ENCODE assay signal across 43 mouse cellular contexts in genomic region chr7:42832221-42832620, GRCm38 (mm10). TPM values are rescaled to one million over a fixed set of nuclear protein-coding genes. Genes with fewer than 3 reads are reported as not detected.
"Had no signal": no experiment of that assay in that cellular context is flagged by ENCODE, and none has a peak within 500 bp of the region (broad histone marks: within the 10 kb centered on the region; RNA-seq: fewer than 3 reads in every experiment).

No protein-coding gene starts in this region.

- H3K9me3 ChIP-seq: heart, embryonic 15.5 days; intestine, embryonic 15.5 days had no signal

- ATAC-seq: hindbrain, embryonic 16.5 days; hindbrain, postnatal 0 days; inflammation-experienced regulatory T-cells, adult 6 months; intestine, embryonic 15.5 days; intestine, embryonic 16.5 days; intestine, postnatal 0 days had no signal

- H3K4me3 ChIP-seq: heart, embryonic 10.5 days; heart, embryonic 12.5 days; heart, embryonic 13.5 days; heart, embryonic 15.5 days; hindbrain, embryonic 10.5 days; hindbrain, embryonic 12.5 days; hindbrain, embryonic 13.5 days; hindbrain, embryonic 15.5 days; intestine, embryonic 15.5 days; kidney, embryonic 15.5 days; layer of hippocampus, adult 2 months had no signal

- DNase-seq: heart, postnatal 10 days; heart, postnatal 14 days; heart, postnatal 36 days; heart, postnatal 4 days; kidney, adult 11 months; kidney, adult 18-20 months; kidney, adult 2 months; kidney, adult 8-10 months; kidney, adult 9 months; kidney, postnatal 10 days; kidney, postnatal 14 days; kidney, postnatal 25 days; kidney, postnatal 36 days; kidney, postnatal 4 days; layer of hippocampus, adult 9-11 months; layer of hippocampus, postnatal 36 days had no signal

- H3K4me2 ChIP-seq: heart, embryonic 11.5 days; heart, embryonic 12.5 days; heart, embryonic 13.5 days; heart, embryonic 15.5 days; hindbrain, embryonic 12.5 days; hindbrain, embryonic 13.5 days; hindbrain, embryonic 14.5 days; hindbrain, embryonic 15.5 days; intestine, embryonic 15.5 days; kidney, embryonic 15.5 days had no signal

- H3K27me3 ChIP-seq: heart, embryonic 12.5 days; heart, embryonic 13.5 days; heart, embryonic 15.5 days; hindbrain, embryonic 12.5 days; hindbrain, embryonic 13.5 days; hindbrain, embryonic 15.5 days; intestine, embryonic 15.5 days; kidney, embryonic 15.5 days had no signal

- H3K27ac ChIP-seq: heart, embryonic 10.5 days; heart, embryonic 13.5 days; heart, embryonic 15.5 days; hindbrain, embryonic 10.5 days; hindbrain, embryonic 12.5 days; hindbrain, embryonic 13.5 days; hindbrain, embryonic 14.5 days; hindbrain, embryonic 15.5 days; hindbrain, postnatal 0 days; intestine, embryonic 15.5 days; kidney, embryonic 15.5 days; kidney, postnatal 0 days; layer of hippocampus, adult 2 months had no signal

- H3K9ac ChIP-seq: heart, embryonic 12.5 days; heart, embryonic 13.5 days; heart, embryonic 15.5 days; hindbrain, embryonic 12.5 days; hindbrain, embryonic 13.5 days; hindbrain, embryonic 14.5 days; hindbrain, embryonic 15.5 days; intestine, embryonic 15.5 days; kidney, embryonic 15.5 days had no signal

- H3K36me3 ChIP-seq: heart, embryonic 10.5 days; heart, embryonic 12.5 days; heart, embryonic 13.5 days; heart, embryonic 15.5 days; hindbrain, embryonic 10.5 days; hindbrain, embryonic 12.5 days; hindbrain, embryonic 13.5 days; hindbrain, embryonic 15.5 days; intestine, embryonic 15.5 days; kidney, embryonic 15.5 days had no signal

- H3K4me1 ChIP-seq: heart, embryonic 10.5 days; heart, embryonic 12.5 days; heart, embryonic 13.5 days; heart, embryonic 15.5 days; hindbrain, embryonic 10.5 days; hindbrain, embryonic 12.5 days; hindbrain, embryonic 13.5 days; hindbrain, embryonic 15.5 days; intestine, embryonic 15.5 days; kidney, embryonic 15.5 days had no signal

RNA-seq across cellular contexts. Expression of gene Gm2381, which starts 34.8 kb away (rescaled TPM):
- polyA plus RNA-seq: heart, embryonic 10.5 days; heart, embryonic 11.5 days; heart, embryonic 12.5 days; heart, embryonic 13.5 days; heart, embryonic 14.5 days; heart, embryonic 15.5 days; heart, embryonic 16.5 days; heart, postnatal 0 days; hindbrain, embryonic 10.5 days; hindbrain, embryonic 11.5 days; hindbrain, embryonic 12.5 days; hindbrain, embryonic 13.5 days; hindbrain, embryonic 14.5 days; hindbrain, embryonic 15.5 days; hindbrain, embryonic 16.5 days; hindbrain, postnatal 0 days; inflammation-experienced regulatory T-cells, adult 6 months; intestine, embryonic 14.5 days; intestine, embryonic 15.5 days; intestine, embryonic 16.5 days; intestine, postnatal 0 days; kidney, adult 2 months; kidney, embryonic 14.5 days; kidney, embryonic 15.5 days; kidney, embryonic 16.5 days; kidney, postnatal 0 days; large intestine, adult 2 months had no signal

RNA-seq across cellular contexts. Expression of gene Vmn2r62, which starts 38.9 kb away (rescaled TPM):
- polyA plus RNA-seq: heart, embryonic 10.5 days; heart, embryonic 11.5 days; heart, embryonic 12.5 days; heart, embryonic 13.5 days; heart, embryonic 14.5 days; heart, embryonic 15.5 days; heart, embryonic 16.5 days; heart, postnatal 0 days; hindbrain, embryonic 10.5 days; hindbrain, embryonic 11.5 days; hindbrain, embryonic 12.5 days; hindbrain, embryonic 13.5 days; hindbrain, embryonic 14.5 days; hindbrain, embryonic 15.5 days; hindbrain, embryonic 16.5 days; hindbrain, postnatal 0 days; inflammation-experienced regulatory T-cells, adult 6 months; intestine, embryonic 14.5 days; intestine, embryonic 15.5 days; intestine, embryonic 16.5 days; intestine, postnatal 0 days; kidney, adult 2 months; kidney, embryonic 14.5 days; kidney, embryonic 15.5 days; kidney, embryonic 16.5 days; kidney, postnatal 0 days; large intestine, adult 2 months had no signal
